Mouse (Mus musculus) neural tube, embryonic 10.5 days (tissue): ENCODE results near the gene Rpl9-ps1.

Source experiments
- DNase-seq: peaks from one replicate; pipeline ENCODE4 v3.0.0-alpha.2; 2017; ENCODE audit warnings: low spot score; ENCODE audit errors: extremely low spot score

Rpl9-ps1 gene

GRCm38 (mm10) chr11:83645521-83645920, at the start of gene Rpl9-ps1:
Gene Rpl9-ps1 (minus strand): TSS chr11:83645621.
- DNase-seq: no peak

GRCm38 (mm10) chr11:83692008-83692407, 46.6 kb upstream of the Rpl9-ps1 start:
- DNase-seq: no peak

DNA sequence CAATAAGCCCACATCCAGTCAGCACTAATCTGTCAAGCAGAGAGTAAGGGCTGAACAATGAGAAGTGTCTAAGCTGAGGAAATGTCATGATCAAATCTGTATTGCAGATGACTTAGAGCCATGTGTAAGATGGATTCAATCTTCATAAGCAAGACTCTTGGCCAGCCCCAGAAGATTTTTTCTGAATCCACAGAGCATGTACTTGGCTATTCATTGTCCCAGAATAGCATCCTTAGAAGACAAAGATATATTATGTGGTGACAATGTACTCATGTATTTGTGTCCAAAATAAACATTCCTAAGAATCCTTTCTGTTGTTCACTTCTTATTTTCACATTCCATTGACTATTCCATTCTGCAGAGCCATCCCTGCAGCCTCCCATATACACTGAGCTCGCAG, 44.5 kb upstream of the Rpl9-ps1 start:
- DNase-seq: no peak

- DNase-seq: no peak
These were observed 30.2 kb upstream of the Rpl9-ps1 start for GRCm38 (mm10) chr11:83675665-83676064.

- DNase-seq: no peak
These were observed 26.3 kb upstream of the Rpl9-ps1 start for GRCm38 (mm10) chr11:83671743-83672142.

DNA sequence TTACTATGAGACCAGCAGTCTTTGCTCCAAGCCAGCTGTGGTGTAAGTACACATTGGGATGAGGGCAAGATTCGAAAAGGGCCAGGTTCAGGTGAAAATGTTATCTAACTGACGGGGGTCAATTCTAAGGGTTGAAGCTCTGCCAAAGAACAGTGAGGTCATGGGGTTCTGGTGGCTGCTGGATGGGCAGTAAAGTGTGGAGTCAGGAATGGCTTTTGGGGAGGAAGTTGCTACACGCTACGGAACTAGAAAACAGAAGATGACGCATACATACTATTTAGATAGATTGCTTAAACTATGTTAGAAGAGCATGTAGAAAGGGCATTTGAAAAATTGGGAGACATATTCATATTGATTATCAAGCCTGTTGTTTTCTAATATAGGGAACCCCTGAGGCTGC, 18.1 kb upstream of the Rpl9-ps1 start:
- DNase-seq: no peak

GRCm38 (mm10) chr11:83662204-83662603, 16.8 kb upstream of the Rpl9-ps1 start, which contains the start of gene Ccl4:
Gene Ccl4 (plus strand): TSS chr11:83662584.
- no peak for DNase-seq

- no peak for DNase-seq
These were observed 13.4 kb upstream of the Rpl9-ps1 start for GRCm38 (mm10) chr11:83658797-83659196.

GRCm38 (mm10) chr11:83657508-83657907, 12.1 kb upstream of the Rpl9-ps1 start:
- DNase-seq: no peak

DNA sequence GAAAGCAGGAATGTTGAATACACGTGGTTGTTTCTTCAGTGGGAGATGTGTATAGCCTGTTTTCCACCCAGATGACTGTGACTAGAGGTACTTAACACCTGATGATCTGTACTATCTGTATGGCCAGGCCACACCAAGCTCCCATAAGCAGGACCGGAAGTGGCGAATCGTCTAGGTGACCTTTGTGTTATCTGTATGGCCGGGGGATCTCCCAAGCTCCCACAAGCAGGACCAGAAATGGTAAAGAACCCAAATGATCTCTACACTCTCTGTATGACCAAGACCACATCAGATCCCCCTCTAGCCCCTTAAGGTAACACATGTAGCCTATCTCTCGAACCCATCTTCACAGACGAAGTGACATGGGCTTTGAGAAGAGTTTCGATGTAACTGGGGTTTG, 9.2 kb upstream of the Rpl9-ps1 start:
- DNase-seq: no peak

- no peak for DNase-seq
These were observed 4.0 kb upstream of the Rpl9-ps1 start, which contains the start of gene Ccl3 for GRCm38 (mm10) chr11:83649305-83649841. Gene Ccl3 (minus strand): TSS chr11:83649355.

- no peak for DNase-seq
These were observed 1.1 kb upstream of the Rpl9-ps1 start for GRCm38 (mm10) chr11:83646356-83647149.

DNA sequence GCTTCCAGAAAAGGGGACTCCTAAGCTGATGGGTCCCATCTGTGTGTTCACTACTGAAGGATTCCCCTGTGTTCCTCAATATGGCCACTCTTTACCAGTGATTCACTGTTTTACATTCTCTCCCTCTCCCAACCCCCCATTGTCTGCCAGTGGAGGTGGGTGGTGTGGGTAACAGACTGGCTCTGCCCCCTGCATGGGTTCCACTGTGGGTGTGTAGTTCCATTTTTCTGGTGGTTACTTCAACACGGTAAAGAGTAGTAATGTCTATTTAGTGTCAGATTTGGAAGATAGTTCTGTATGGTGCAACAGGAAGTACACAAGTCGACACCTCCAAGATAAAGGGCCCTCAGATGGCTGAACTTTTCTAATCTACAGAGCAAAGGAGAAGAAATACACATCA, 4.2 kb downstream of the Rpl9-ps1 start:
- DNase-seq: no peak

DNA sequence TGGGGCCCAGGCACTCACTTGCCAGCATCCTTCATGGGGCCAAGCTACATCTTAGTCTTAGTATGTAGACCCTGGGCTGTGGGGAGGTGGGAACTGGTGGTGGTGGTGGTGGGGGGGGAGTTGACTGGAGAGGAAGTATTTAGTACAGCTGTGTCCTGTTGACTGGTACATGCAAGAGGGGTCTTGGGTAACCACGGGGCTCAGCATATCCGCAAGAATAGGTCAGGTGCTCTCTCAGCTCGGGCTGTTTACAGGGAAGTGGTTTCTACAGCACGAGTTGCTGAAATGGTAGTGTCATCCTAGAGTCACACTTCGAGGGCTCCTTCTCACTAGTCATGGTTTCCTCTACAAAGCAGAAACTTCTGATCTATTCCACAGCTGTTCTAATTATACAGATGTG, 5.3 kb downstream of the Rpl9-ps1 start:
- no peak for DNase-seq

DNA sequence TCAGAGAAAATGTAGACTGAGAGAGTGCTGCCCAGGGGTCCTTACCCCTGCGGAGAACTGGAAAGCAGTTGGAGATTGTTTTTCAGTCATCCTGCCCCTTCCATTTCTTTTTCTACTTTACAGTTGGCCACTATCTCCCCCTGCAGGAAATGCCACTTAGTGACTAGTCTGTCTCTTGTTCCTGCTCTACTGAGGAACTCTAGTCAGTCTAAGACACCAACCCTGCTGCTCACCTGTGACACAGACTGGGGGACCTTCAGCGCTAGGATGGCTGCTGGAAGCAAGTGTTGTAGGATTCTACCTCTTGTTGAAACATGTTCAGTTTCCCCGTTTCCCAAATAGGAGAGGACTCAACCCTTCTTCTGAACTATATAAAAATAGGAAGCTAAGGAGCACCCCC, 5.9 kb downstream of the Rpl9-ps1 start:
- no peak for DNase-seq

GRCm38 (mm10) chr11:83638934-83639333, 6.5 kb downstream of the Rpl9-ps1 start:
- no peak for DNase-seq

DNA sequence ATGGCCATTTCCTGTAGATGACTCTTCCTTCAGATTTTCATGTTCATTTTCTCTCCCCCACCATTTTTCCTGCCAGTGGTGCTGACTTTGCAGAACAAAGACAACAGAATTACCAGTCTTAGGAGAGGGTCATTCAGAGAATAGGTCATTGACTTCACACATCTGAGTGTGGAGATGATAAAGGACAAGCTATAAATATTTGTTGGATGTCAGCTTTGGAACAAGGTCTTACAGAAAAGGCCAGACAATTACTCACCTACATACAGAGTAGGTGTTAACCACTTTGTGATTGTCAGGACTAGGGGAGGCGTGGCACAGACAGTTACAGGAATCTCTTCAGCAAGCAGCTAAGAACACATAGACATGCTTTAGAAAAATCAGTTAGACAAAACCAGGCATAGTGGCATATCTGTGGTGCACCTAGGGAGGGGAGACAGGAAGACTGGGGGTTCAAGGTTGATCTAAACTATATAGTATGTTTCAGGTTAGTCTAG, 8.6 kb downstream of the Rpl9-ps1 start:
- no peak for DNase-seq

DNA sequence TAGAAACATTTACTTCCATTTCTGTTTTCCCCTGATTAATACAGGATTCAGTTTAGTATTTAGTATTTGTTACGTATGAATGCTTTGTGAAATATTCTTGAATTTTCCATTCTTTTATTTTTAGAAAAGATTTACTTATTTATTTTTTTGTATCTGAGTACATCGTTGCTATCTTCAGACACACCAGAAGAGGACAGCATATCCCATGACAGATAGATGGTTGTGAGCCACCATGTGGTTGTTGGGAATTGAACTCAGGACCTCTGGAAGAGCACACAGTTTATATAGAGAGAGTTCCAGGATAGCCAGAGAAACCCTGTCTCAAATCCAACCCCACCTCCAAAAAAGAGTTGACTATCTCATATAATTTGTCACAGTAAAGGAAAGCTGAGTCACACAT, 10.5 kb downstream of the Rpl9-ps1 start:
- DNase-seq: no peak

DNA sequence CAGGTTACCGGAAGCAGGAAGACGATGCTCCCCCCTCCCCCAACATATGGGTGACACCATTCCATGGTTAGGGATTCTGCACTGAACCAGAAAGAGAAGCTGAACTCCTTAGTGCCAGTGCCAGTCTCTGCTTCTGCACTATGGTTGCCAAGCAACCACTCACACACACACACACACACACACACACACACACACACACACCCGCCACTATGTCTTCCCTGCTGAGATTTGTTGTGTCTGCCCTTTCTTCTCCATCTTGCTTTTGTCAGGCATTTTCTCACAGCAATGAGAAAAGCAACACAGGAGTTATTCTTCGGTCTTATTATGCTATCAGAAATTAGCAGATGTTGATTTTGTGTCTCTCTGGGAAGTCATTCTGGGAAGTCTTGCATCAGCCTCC, 11.0 kb downstream of the Rpl9-ps1 start:
- DNase-seq: no peak

GRCm38 (mm10) chr11:83632744-83633143, 12.7 kb downstream of the Rpl9-ps1 start:
- no peak for DNase-seq

GRCm38 (mm10) chr11:83631065-83631464, 14.4 kb downstream of the Rpl9-ps1 start:
- no peak for DNase-seq

DNA sequence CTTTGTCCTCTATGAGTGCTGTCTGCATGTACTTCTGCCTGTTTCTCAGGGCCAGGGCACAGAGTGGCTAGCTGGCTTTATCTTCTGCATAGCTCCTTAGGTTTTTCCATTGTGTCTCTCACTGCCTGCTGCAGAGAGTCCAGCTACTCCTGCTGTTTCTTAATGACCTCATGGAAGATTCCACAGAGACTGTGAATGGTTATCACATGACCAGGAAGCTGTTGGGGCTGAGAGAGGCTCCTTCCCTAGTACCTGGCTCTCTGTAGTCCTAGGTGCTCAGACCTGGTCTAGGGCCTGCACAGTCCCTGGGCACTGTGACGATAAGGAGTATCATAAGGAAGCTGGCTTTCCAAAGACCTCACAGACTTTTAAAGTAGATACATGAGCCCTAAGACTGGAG, 14.8 kb downstream of the Rpl9-ps1 start:
- no peak for DNase-seq

DNA sequence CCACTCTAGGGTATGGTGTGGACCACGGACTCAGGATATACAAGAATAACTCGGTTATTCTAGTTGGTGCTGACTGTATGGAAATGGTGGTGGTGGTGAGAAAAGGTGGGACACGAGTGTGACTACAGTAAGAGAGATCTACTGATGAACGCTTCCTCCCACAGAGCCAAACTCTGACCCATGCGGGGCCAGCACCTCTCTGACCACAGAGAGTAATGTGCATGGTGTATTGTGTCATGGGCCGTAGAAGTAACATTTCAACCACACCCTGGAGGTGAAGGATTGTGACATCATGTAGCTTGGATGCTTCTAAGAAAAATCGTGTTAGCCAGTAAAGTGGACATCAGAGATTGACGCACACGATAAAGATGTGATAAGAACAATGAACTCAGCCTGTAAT, 16.6 kb downstream of the Rpl9-ps1 start:
- DNase-seq: no peak
